In genomic region chr8:26274481-26274880, GRCm38 (mm10) we compare ENCODE assay signal across 25 mouse cellular contexts.
DNase-seq lines count a peak whose midpoint lies in the region; ATAC-seq lines count a peak whose summit lies in the region.
"Had no signal": no experiment of that assay in that cellular context is flagged by ENCODE, and none has a peak within 500 bp of the region (broad histone marks: within the 10 kb centered on the region; RNA-seq: fewer than 3 reads in every experiment).

No protein-coding gene starts in this region.

- no peak for ATAC-seq in intestine, embryonic 14.5 days (replicated peaks; ENCODE audit: low FRiP score, low TSS enrichment, low read depth)
- ATAC-seq in intestine, embryonic 15.5 days: no peak
- ATAC-seq in embryonic facial prominence, embryonic 12.5 days (ENCODE audit: insufficient number of reproducible peaks, insufficient read depth, low FRiP score, low TSS enrichment): no peak
- ATAC-seq: forebrain, embryonic 15.5 days; hindbrain, embryonic 16.5 days; intestine, postnatal 0 days; Patski had no signal

- peak; percentile 87 for DNase-seq in heart, adult 11 months
- no peak for DNase-seq in heart, postnatal 14 days
- peak; percentile 40 for DNase-seq in intestine, embryonic 14.5 days (ENCODE audit: low spot score)
- no peak for DNase-seq in liver
- DNase-seq: adrenal gland, postnatal 10 days; adrenal gland, postnatal 36 days; B cell, adult 2 months; cerebellum, adult 18-20 months; cerebellum, adult 9-11 months; cerebellum, postnatal 25 days; gastrocnemius, postnatal 25 days; heart, adult 2 months; heart, postnatal 10 days; heart, postnatal 4 days; kidney, adult 2 months had no signal

- no peaks in the 10 kb centered on the region for H3K4me1 ChIP-seq in intestine, embryonic 14.5 days (replicated peaks; ENCODE audit: control insufficient read depth, insufficient read depth, low read length)
- no peaks in the 10 kb centered on the region for H3K4me1 ChIP-seq in intestine, embryonic 15.5 days (replicated peaks)
- H3K4me1 ChIP-seq in embryonic facial prominence, embryonic 12.5 days: peaks cover 14% of the 10 kb centered on the region

- intact Hi-C loops in heart, postnatal 14 days (cut with DNase I): no loop called here

- 92% methylated on average over 6 of the region's 6 CpGs for WGBS in intestine, embryonic 14.5 days
- 96% methylated on average over 6 of the region's 6 CpGs for WGBS in intestine, embryonic 15.5 days
- 86% methylated on average over 6 of the region's 6 CpGs for WGBS in embryonic facial prominence, embryonic 12.5 days

- H3K4me2 ChIP-seq in intestine, embryonic 14.5 days (ENCODE audit: low read length): no peak overlapping the region
- H3K4me2 ChIP-seq in intestine, embryonic 15.5 days (replicated peaks): no peak overlapping the region
- H3K4me2 ChIP-seq in embryonic facial prominence, embryonic 12.5 days (replicated peaks): no peak overlapping the region
- H3K4me2 ChIP-seq: forebrain, embryonic 15.5 days; hindbrain, embryonic 13.5 days had no signal

- no peak overlapping the region for H3K27ac ChIP-seq in intestine, embryonic 14.5 days (ENCODE audit: low read depth)
- H3K27ac ChIP-seq in intestine, embryonic 15.5 days: no peak overlapping the region
- H3K27ac ChIP-seq in embryonic facial prominence, embryonic 12.5 days: 0 out of 2 replicates have a peak overlapping the region, but pooled peaks have one; percentile 54
- H3K27ac ChIP-seq: forebrain, embryonic 15.5 days; heart, adult 2 months; heart, embryonic 15.5 days; hindbrain, embryonic 13.5 days had no signal

- no peaks in the 10 kb centered on the region for H3K9me3 ChIP-seq in intestine, embryonic 14.5 days (ENCODE audit: control insufficient read depth, low read length)
- H3K9me3 ChIP-seq in intestine, embryonic 15.5 days: no peaks in the 10 kb centered on the region
- H3K9me3 ChIP-seq in embryonic facial prominence, embryonic 12.5 days: no peaks in the 10 kb centered on the region
- H3K9me3 ChIP-seq: forebrain, embryonic 15.5 days; heart, embryonic 15.5 days; hindbrain, embryonic 13.5 days had no signal

- no peaks in the 10 kb centered on the region for H3K36me3 ChIP-seq in intestine, embryonic 14.5 days (ENCODE audit: control insufficient read depth, insufficient read depth, low read length)
- H3K36me3 ChIP-seq in intestine, embryonic 15.5 days: no peaks in the 10 kb centered on the region
- H3K36me3 ChIP-seq in embryonic facial prominence, embryonic 12.5 days: no peaks in the 10 kb centered on the region
- H3K36me3 ChIP-seq: forebrain, embryonic 15.5 days; G1E; heart, embryonic 15.5 days; hindbrain, embryonic 13.5 days had no signal

- H3K27me3 ChIP-seq in intestine, embryonic 14.5 days (replicated peaks; ENCODE audit: control insufficient read depth, insufficient read depth, low read length): no peaks in the 10 kb centered on the region
- 0 out of 2 replicates have a peak, but pooled peaks cover 5% of the 10 kb centered on the region for H3K27me3 ChIP-seq in intestine, embryonic 15.5 days (replicated peaks)
- H3K27me3 ChIP-seq in embryonic facial prominence, embryonic 12.5 days: peaks cover 9% of the 10 kb centered on the region; the same call in 1 of the 2 replicates
- H3K27me3 ChIP-seq: CH12.LX; forebrain, embryonic 15.5 days had no signal

- H3K4me3 ChIP-seq in intestine, embryonic 14.5 days (ENCODE audit: low read depth, low read length): no peak overlapping the region
- H3K4me3 ChIP-seq in intestine, embryonic 15.5 days (replicated peaks): no peak overlapping the region
- H3K4me3 ChIP-seq in embryonic facial prominence, embryonic 12.5 days: no peak overlapping the region
- H3K4me3 ChIP-seq: forebrain, embryonic 15.5 days; heart, adult 2 months; heart, embryonic 15.5 days; hindbrain, embryonic 13.5 days had no signal

- H3K9ac ChIP-seq in intestine, embryonic 14.5 days (ENCODE audit: low read length): no peak overlapping the region
- no peak overlapping the region for H3K9ac ChIP-seq in intestine, embryonic 15.5 days
- no peak overlapping the region for H3K9ac ChIP-seq in embryonic facial prominence, embryonic 12.5 days
- H3K9ac ChIP-seq: forebrain, embryonic 15.5 days; heart, embryonic 15.5 days; hindbrain, embryonic 13.5 days had no signal

Comparison
In these comparisons a context has a peak if more than half of its experiments do, and no peak if none do; other contexts are left out.
1. DNase-seq: peak in heart, adult 11 months (single experiment) and intestine, embryonic 14.5 days (single experiment); none in heart, postnatal 14 days (0 of 2) and liver (single experiment).